Mouse (Mus musculus) megakaryocyte-erythroid progenitor cell, adult 5 weeks (primary cell): Measurements from ENCODE around the gene Akr1b8. TPM values are rescaled to one million over a fixed set of nuclear protein-coding genes. Genes with fewer than 3 reads are reported as not detected.

Experiments
- polyA plus RNA-seq: library from polyadenylated mRNA; stranded (reverse); fragments of >175 nt; gene quantifications from 2 replicates; pipeline ENCODE4 v1.2.3, GENCODE M21; 2012

Gene Akr1b8
- polyA plus RNA-seq, result not detected in 2 replicates

GRCm38 (mm10) chr6:34353658-34354353, at the start of gene Akr1b8:
Gene Akr1b8, plus strand, starts transcription at chr6:34354119.

DNA sequence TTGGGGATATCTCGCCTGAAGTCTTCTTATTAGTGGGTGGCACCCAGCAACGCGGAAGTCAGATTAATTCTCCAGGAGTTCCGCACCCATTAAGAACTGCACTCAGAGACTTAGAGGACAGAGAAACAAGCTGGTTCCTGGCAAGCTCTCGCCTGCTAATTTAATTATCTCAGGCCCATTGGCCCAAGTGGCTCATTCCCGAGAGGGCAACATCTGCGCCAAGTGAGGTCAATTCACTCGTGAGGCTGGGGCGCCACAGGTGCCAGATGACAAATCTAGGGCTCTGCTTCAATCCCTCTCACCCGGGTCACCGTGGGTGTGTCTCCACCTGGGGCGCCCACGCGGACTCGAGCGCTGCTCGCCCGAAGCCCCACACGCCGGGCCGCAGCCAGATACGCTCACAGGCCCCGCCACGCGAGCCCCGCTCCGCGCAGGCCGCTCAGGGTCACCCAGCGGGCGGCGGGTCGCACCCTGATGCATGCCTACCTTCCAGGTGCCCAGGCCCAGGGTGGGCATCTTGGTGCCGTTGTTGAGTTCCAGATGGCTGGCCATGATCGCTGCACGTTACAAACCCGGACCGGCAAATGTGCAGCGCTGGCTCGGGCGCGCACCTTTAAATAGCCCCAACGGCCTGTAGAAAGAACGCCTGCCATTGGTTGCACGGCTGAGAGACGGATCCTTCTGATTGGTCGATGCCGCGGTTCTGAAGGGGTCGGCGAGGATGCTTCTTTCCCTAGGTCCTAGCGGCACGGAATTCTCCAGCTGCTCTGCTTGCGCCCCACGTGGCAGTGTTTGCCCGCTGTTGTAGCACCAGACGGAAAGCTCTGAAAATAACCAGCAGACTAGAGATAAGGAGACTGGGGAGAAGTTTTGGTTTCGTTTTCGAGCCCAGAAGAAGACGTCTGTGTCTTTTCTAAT, 36.8 kb upstream of the Akr1b8 start, which contains the start of gene Akr1b3:
Gene Akr1b3, minus strand, starts transcription at position 625 of the 918 bp plus-strand sequence.

GRCm38 (mm10) chr6:34384110-34384661, 30.3 kb downstream of the Akr1b8 start, which contains the start of gene Akr1b10:
Gene Akr1b10, plus strand, starts transcription at chr6:34384218.

GRCm38 (mm10) chr6:34412023-34412422, 58.1 kb downstream of the Akr1b8 start, which contains the start of gene Akr1b7:
Gene Akr1b7, plus strand, starts transcription at chr6:34412334.

Other genes with a start within 250 kb of the Akr1b8 start
- gene Slc35b4, start 177.0 kb upstream of the Akr1b8 start, polyA plus RNA-seq, result 1.3 and 3.3 TPM in 2 replicates
- gene Akr1b3, start 36.6 kb upstream of the Akr1b8 start, polyA plus RNA-seq, result 102 and 105 TPM in 2 replicates
- 3.5 and 3.6 TPM in 2 replicates for gene Akr1b10, start 30.1 kb downstream of the Akr1b8 start, polyA plus RNA-seq
- not detected in 2 replicates for gene Akr1b7, start 58.2 kb downstream of the Akr1b8 start, polyA plus RNA-seq
- gene Bpgm, start 122.1 kb downstream of the Akr1b8 start, polyA plus RNA-seq, result 2.2 and 3.8 TPM in 2 replicates
- 0.23 and 0.33 TPM in 2 replicates for gene Cald1, start 244.4 kb downstream of the Akr1b8 start, polyA plus RNA-seq